Mouse (Mus musculus) forebrain, embryonic 10.5 days (tissue): ENCODE data around the gene Gm17374. TPM values are rescaled to one million over a fixed set of nuclear protein-coding genes. Genes with fewer than 3 reads are reported as not detected.

Source experiments
- DNase-seq: peaks from one replicate; pipeline ENCODE4 v3.0.0-alpha.2; 2017; ENCODE audit warnings: low spot score; ENCODE audit errors: extremely low spot score
- H3K27ac ChIP-seq: fragments of 300-500 bp; sonication (generic); 2 replicates; pipeline ENCODE4 v1.5.1; 2016; ENCODE audit warnings: mild to moderate bottlenecking
- H3K27me3 ChIP-seq: fragments of 300-500 bp; sonication (generic); 2 replicates; pipeline ENCODE4 v1.6.1; 2016; ENCODE audit warnings: mild to moderate bottlenecking; ENCODE audit not compliant: poor library complexity, severe bottlenecking
- H3K36me3 ChIP-seq: fragments of 300-500 bp; sonication (generic); replicated peaks from 2 replicates; pipeline ENCODE4 v1.6.1; 2016; ENCODE audit warnings: mild to moderate bottlenecking, moderate library complexity
- H3K4me1 ChIP-seq: fragments of 300-500 bp; sonication (generic); 2 replicates; pipeline ENCODE4 v1.6.1; 2016
- H3K4me3 ChIP-seq: fragments of 300-500 bp; sonication (generic); 2 replicates; pipeline ENCODE4 v1.5.1; 2016; ENCODE audit warnings: mild to moderate bottlenecking, moderate library complexity
- H3K9me3 ChIP-seq: fragments of 300-500 bp; sonication (generic); 2 replicates; pipeline ENCODE4 v1.6.1; 2016; ENCODE audit warnings: mild to moderate bottlenecking, moderate library complexity
- whole genome bisulfite sequencing: fragments of 180-500 bp; shearing (Covaris S2); methylation state at CpG from one replicate; pipeline ENCODE4 v1.1.7; 2016; 5-methylcytosine and 5-hydroxymethylcytosine counted together
- polyA plus RNA-seq: library from polyadenylated mRNA; unstranded; fragments of >200 nt; fragmentation: Nextera tagmentation; extraction: Ambion mirVana; gene quantifications from 2 replicates; pipeline ENCODE4 v1.2.1, GENCODE M21; 2016

Gm17374 gene
- polyA plus RNA-seq, 1 experiment from 2014 or later = not detected

DNA sequence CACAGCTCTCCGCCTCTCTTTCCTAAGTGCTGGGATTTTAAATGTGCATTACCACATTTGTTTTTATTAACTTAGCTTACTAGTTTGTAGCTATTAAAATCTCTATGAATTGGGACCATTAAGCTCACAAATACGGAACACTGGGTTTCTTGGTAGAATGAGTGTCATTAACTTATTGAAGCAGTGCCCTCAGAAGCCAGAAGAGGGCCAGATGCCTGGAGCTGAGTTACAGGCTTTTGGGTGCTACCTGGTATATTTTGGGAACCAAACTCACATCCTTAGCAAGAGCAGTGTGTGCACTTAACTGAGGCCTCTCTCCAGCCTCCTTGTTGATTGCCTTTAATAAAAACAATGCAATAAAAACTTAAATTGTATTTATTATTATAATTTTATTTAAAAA lies 48.9 kb downstream of the Gm17374 start:
- Histone ChIP-seq H3K27me3 (no peaks in the 10 kb centered on the region), H3K36me3 (peaks cover 48% of the 10 kb centered on the region), H3K9me3 (no peaks in the 10 kb centered on the region), H3K4me3 (no peak overlapping the region), H3K27ac (no peak overlapping the region), H3K4me1 (no peaks in the 10 kb centered on the region)
- DNase-seq = no peak
- WGBS = 90% methylated on average over 2 of the region's 2 CpGs

DNA sequence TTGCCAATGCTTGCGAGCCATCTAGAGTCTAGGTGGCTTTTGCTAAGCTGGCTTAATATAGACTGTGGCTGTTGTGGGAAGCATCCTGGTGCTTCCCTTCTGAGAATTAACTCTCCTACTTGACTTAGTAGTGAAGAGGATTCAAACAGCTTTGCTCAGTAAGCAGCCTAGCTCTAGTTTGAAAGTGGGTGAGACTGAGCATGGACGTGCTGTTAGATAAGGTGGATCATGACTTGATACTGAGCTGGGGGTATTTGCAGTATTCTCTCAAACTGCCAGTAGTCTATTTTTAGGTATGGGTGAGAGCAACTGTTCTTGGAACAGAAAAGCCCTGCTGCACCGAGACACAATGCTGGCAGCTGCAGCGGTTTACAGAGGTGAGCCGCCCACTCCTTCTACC lies 50.7 kb downstream of the Gm17374 start:
- H3K27me3 ChIP-seq = no peaks in the 10 kb centered on the region
- no peak overlapping the region for H3K27ac ChIP-seq
- no peaks in the 10 kb centered on the region for H3K4me1 ChIP-seq
- peaks cover 57% of the 10 kb centered on the region for H3K36me3 ChIP-seq
- H3K4me3 ChIP-seq = no peak overlapping the region
- H3K9me3 ChIP-seq = no peaks in the 10 kb centered on the region
- 93% methylated on average over 5 of the region's 5 CpGs for WGBS
- DNase-seq = no peak

Other genes starting within 250 kb of the Gm17374 start
- gene Tasp1, start 85.2 kb upstream of the Gm17374 start, polyA plus RNA-seq = 22.4 and 22.5 TPM in 2 replicates
- gene Esf1, start 18.5 kb downstream of the Gm17374 start, polyA plus RNA-seq = 32.6 and 34.0 TPM in 2 replicates
- 24.4 and 29.6 TPM in 2 replicates for gene Ndufaf5, start 18.6 kb downstream of the Gm17374 start, polyA plus RNA-seq
- gene Sel1l2, start 237.7 kb downstream of the Gm17374 start, polyA plus RNA-seq = not detected in 2 replicates
- gene Macrod2, start 243.3 kb downstream of the Gm17374 start, polyA plus RNA-seq = 33.5 and 34.2 TPM in 2 replicates